Mouse (Mus musculus): ENCODE data around the gene Trir.

DNA sequence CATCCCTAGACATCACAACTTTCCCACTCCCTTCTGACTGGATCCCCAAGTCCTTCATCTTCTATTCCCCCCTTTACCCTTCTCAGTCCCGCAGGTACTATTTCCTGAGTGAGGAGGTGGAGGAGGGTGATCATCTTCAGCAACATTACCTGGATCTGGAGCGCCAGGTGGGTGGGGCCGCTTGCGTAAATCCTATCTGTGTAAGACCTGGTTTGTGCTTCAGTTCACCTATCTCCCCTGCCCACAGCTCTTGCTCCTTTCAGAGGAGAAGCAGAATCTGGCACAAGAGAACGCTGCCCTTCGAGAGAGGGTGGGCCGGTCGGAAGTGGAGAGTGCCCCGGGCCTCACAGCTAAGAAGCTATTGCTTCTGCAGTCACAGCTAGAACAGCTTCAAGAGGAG is 32.2 kb upstream of the Trir start:
- TF ChIP-seq CTCF (IDR thresholded peaks at IDR 0.05; ENCODE audit: low read depth, low read length) (no peak), POLR2A (IDR thresholded peaks at IDR 0.05; ENCODE audit: extremely low read depth, insufficient read depth, low read length) (no peak)
